In the genomic region with DNA sequence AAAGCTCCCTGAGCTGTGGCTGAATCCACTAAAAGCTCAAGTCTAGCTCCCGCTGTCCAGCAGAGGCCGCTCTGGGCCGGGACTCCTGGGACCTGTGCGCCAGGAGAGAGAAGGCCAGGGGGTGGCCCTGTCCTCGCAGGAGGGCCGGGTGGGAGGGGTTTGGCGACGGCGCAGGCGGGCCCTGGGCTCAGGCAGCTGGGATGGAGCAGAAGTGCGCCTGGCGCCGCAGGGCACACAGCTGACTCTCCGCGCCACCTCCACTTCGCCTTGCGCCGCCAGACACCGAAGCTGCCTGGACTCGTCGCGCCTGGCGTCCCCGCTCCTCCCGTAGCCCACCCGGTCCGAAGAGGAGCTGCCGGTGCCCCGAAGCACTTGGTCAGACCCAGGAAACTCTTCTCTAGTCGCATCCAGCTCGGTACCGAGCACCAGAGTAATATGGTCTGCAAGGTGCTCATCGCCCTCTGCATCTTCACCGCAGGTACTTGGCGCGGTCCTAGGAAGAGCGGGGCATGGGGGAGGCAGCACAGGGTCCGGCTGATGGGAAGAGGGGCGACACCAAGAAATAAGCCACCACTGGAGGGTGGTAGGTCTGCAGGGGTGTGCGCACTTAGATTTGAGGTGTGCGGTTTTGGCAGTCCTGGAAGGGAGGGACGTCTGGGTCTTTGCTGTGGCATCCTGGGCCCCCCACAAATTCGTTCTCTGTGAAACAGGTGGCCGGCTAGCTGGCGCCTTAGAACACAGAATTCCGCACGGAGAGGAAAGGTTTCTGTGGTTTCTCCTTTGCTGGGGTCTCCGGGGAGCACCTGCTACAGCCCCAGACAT, we compare ENCODE assay signal across 8 mouse cellular contexts. TPM values are rescaled to one million over a fixed set of nuclear protein-coding genes. Genes with fewer than 3 reads are reported as not detected.
A peak's percentile ranks its signal among the peaks of the same experiment; 100 is the strongest.
DNase-seq lines count a peak whose midpoint lies in the region; ATAC-seq lines count a peak whose summit lies in the region.

A gene (plus strand): TSS at position 136 of the 822 bp plus-strand sequence.

- under 1% methylated on average over 48 of the region's 48 CpGs for WGBS in intestine, embryonic 15.5 days

- peak within 1 kb of the TSS; percentile 50 for H3K9ac ChIP-seq in intestine, embryonic 15.5 days

- peaks cover 15% of the 10 kb centered on the region for H3K4me1 ChIP-seq in intestine, embryonic 15.5 days (replicated peaks)

- no peaks in the 10 kb centered on the region for H3K27me3 ChIP-seq in intestine, embryonic 15.5 days (replicated peaks)

- peak within 1 kb of the TSS; percentile 59; the same call in 1 of the 2 replicates for H3K27ac ChIP-seq in intestine, embryonic 15.5 days

- H3K4me3 ChIP-seq in intestine, embryonic 15.5 days (replicated peaks), result peak within 1 kb of the TSS; percentile 61

- H3K36me3 ChIP-seq in intestine, embryonic 15.5 days, result no peaks in the 10 kb centered on the region

- DNase-seq in adrenal gland, adult 8-10 months, result peak; percentile 84
- DNase-seq in embryo, embryonic 10.5 days (ENCODE audit: low spot score), result peak; percentile 93
- DNase-seq in gastrocnemius, postnatal 36 days, result peak; percentile 64 to 83
- DNase-seq in left cerebral cortex, postnatal 14 days (ENCODE audit: low spot score in 2 of 2), result peak; percentile 57 to 80
- peak; percentile 90 for DNase-seq in mesoderm, embryonic 11.5 days (ENCODE audit: low read depth, low spot score)
- peak; percentile 69 to 74 for DNase-seq in right cerebral cortex, postnatal 36 days (ENCODE audit: low spot score in 2 of 2)

- intact Hi-C loops in gastrocnemius, postnatal 36 days (cut with DNase I), result loop anchor here (2.0 to 10.0 kb wide), 3 partner anchors 355 to 597 kb away; no protein-coding TSS in a partner anchor
- intact Hi-C loops in left cerebral cortex, postnatal 14 days (cut with DNase I), result loop anchor here (5.0 kb wide), 2 partner anchors 345 to 435 kb away; no protein-coding TSS in a partner anchor

- no peaks in the 10 kb centered on the region for H3K9me3 ChIP-seq in intestine, embryonic 15.5 days

- ATAC-seq in intestine, embryonic 15.5 days, result peak; percentile 98
- no peak for ATAC-seq in erythroid progenitor cell, adult 5-6 weeks (replicated peaks; ENCODE audit: low FRiP score, poor library complexity, severe bottlenecking)

- peak within 1 kb of the TSS; percentile 94 for H3K4me2 ChIP-seq in intestine, embryonic 15.5 days (replicated peaks)

RNA-seq across cellular contexts. Expression of the gene that starts here (rescaled TPM):
- 100 to 1,000 TPM in 2 of 4 experiments, 10 to 100 TPM in 2; 99.4 to 150 (median 100) TPM for total RNA-seq in adrenal gland, adult 8-10 months (2022)
- total RNA-seq in gastrocnemius, postnatal 36 days (2021), result 10 to 100 TPM; 15.9 to 22.4 TPM
- polyA plus RNA-seq in intestine, embryonic 15.5 days (2015; fragmentation: Nextera tagmentation; extraction: Ambion mirVana), result 22.1 and 23.9 TPM in 2 replicates
- total RNA-seq in left cerebral cortex, postnatal 14 days (2021), result 10 to 100 TPM; 36.6 to 43.7 TPM
- total RNA-seq in erythroid progenitor cell, adult 5-6 weeks (2015; ENCODE audit: low replicate concordance), result not detected in 2 replicates
- total RNA-seq in erythroid progenitor cell, adult 5-6 weeks (2017; ENCODE audit: low replicate concordance), result 0.61 TPM in 1 of 2 replicates, not detected in the other

Comparison
In these comparisons a context has a peak if more than half of its experiments do, and no peak if none do; other contexts are left out.
1. RNA of the gene that starts here (total RNA-seq): 99.4 to 150 TPM in adrenal gland, adult 8-10 months, 36.6 to 43.7 TPM in left cerebral cortex, postnatal 14 days and 15.9 to 22.4 TPM in gastrocnemius, postnatal 36 days; 0.61 TPM in erythroid progenitor cell, adult 5-6 weeks; every median in the first group is over 10 times any median in the second.
2. Peak in every context shown above with its lines, with median percentiles within 50 percentile points of each other: DNase-seq.